Mouse (Mus musculus) forebrain, embryonic 13.5 days (tissue): ENCODE data around the gene Gucy2e. TPM values are rescaled to one million over a fixed set of nuclear protein-coding genes. Genes with fewer than 3 reads are reported as not detected.

Experiments
- ATAC-seq: fragments of 200-750 bp; cut with Nextera tagmentation; 2 replicates; pipeline ENCODE4 v1.8.0; 2017
- H3K27ac ChIP-seq: fragments of 300-500 bp; sonication (generic); 2 replicates; pipeline ENCODE4 v1.5.1; 2015; ENCODE audit warnings: inconsistent platforms, mild to moderate bottlenecking, moderate library complexity
- H3K27me3 ChIP-seq: fragments of 300-500 bp; sonication (generic); 2 replicates; pipeline ENCODE4 v1.6.1; 2015; ENCODE audit warnings: mild to moderate bottlenecking, inconsistent platforms
- H3K36me3 ChIP-seq: fragments of 300-500 bp; sonication (generic); 2 replicates; pipeline ENCODE4 v1.6.1; 2015; ENCODE audit warnings: mild to moderate bottlenecking, inconsistent platforms; ENCODE audit not compliant: poor library complexity, severe bottlenecking
- H3K4me1 ChIP-seq: fragments of 300-500 bp; sonication (generic); 2 replicates; pipeline ENCODE4 v1.6.1; 2015; ENCODE audit warnings: inconsistent platforms
- H3K4me2 ChIP-seq: fragments of 300-500 bp; sonication (generic); 2 replicates; pipeline ENCODE4 v1.6.1; 2015; ENCODE audit warnings: inconsistent platforms, mild to moderate bottlenecking, moderate library complexity
- H3K4me3 ChIP-seq: fragments of 300-500 bp; sonication (generic); 2 replicates; pipeline ENCODE4 v1.5.1; 2015; ENCODE audit warnings: mild to moderate bottlenecking, inconsistent platforms
- H3K9ac ChIP-seq: fragments of 300-500 bp; sonication (generic); 2 replicates; pipeline ENCODE4 v1.6.1; 2015; ENCODE audit warnings: mild to moderate bottlenecking, inconsistent platforms
- H3K9me3 ChIP-seq: fragments of 300-500 bp; sonication (generic); replicated peaks from 2 replicates; pipeline ENCODE4 v1.6.1; 2016; ENCODE audit warnings: inconsistent platforms
- WGBS: fragments of 180-500 bp; shearing (Covaris S2); methylation state at CpG from one replicate; pipeline ENCODE4 v1.1.7; 2015; 5-methylcytosine and 5-hydroxymethylcytosine counted together
- polyA plus RNA-seq: library from polyadenylated mRNA; unstranded; fragments of >200 nt; fragmentation: Nextera tagmentation; extraction: Ambion mirVana; gene quantifications from 2 replicates; pipeline ENCODE4 v1.2.1, GENCODE M21; 2015

Gene Gucy2e
- polyA plus RNA-seq, 1 experiment from 2014 or later = 0.18 TPM

GRCm38 (mm10) chr11:69235285-69236060 lies 1.4 kb downstream of the Gucy2e start:
- Histone ChIP-seq H3K9me3 (no peaks in the 10 kb centered on the region), H3K9ac (peak overlapping the region; percentile 65), H3K27me3 (peaks cover 46% of the 10 kb centered on the region), H3K4me2 (peak overlapping the region; percentile 71), H3K4me1 (peaks cover 17% of the 10 kb centered on the region), H3K4me3 (peak overlapping the region; percentile 48), H3K27ac (peak overlapping the region; percentile 57), H3K36me3 (no peaks in the 10 kb centered on the region)
- peak; percentile 96 for ATAC-seq
- WGBS = 1% methylated on average over 33 of the region's 33 CpGs

- H3K4me2 ChIP-seq = no peak overlapping the region
- H3K27me3 ChIP-seq = peaks cover 40% of the 10 kb centered on the region
- H3K4me3 ChIP-seq = no peak overlapping the region
- no peak overlapping the region for H3K9ac ChIP-seq
- no peaks in the 10 kb centered on the region for H3K36me3 ChIP-seq
- peaks cover 17% of the 10 kb centered on the region for H3K4me1 ChIP-seq
- no peak overlapping the region for H3K27ac ChIP-seq
- ATAC-seq = no peak
- WGBS = 75% methylated on average over 2 of the region's 2 CpGs
- H3K9me3 ChIP-seq = no peaks in the 10 kb centered on the region
Measured at GRCm38 (mm10) chr11:69233141-69233540, 3.7 kb downstream of the Gucy2e start.

DNA sequence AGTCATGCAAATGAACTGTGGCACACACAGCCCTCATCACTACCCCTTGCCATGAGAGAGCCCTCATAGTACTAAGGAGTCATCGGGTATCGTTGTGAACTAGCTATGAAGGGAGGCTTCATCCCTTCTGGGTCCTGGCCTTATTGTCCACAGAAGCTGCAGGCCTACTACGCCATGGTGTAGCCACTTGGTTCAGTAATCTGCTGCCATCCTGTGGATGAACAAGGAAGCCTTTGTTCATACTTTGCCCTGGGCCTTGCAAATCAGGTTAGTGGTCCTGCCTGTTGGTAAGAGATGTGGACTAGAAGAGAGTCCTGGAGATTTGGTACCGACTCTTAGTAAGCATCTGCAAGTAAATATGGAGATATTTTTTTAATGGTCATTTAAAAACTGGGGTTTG lies 6.4 kb downstream of the Gucy2e start:
- no peak for ATAC-seq
- Histone ChIP-seq H3K9me3 (no peaks in the 10 kb centered on the region), H3K4me2 (no peak overlapping the region), H3K36me3 (no peaks in the 10 kb centered on the region), H3K27ac (no peak overlapping the region), H3K9ac (no peak overlapping the region), H3K4me1 (peaks cover 5% of the 10 kb centered on the region; the same call in 1 of the 2 replicates), H3K27me3 (peaks cover 14% of the 10 kb centered on the region), H3K4me3 (no peak overlapping the region)
- WGBS = 78% methylated on average over 4 of the region's 4 CpGs

DNA sequence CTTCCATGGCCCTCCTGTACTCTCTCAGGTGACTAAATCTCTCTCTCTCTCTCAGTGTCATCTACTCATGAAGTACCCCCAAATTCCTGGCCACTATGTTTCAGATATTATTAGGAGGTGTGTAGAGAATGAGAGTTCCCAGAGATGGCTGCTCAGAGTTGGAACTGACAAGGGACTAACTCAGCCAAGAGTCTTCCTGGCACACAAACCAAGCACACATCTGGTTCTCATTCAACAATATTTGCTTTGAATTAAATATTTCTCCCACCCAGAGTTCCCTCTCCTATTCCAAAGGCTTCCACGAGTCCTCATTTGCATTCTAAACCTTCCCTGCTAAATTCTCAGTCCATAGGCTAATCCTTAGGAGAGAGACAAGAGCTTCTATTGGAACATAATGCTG lies 11.1 kb downstream of the Gucy2e start:
- H3K4me2 ChIP-seq = no peak overlapping the region
- no peak for ATAC-seq
- H3K27ac ChIP-seq = no peak overlapping the region
- no peak overlapping the region for H3K4me3 ChIP-seq
- WGBS = 89% methylated on average over 1 of the region's 1 CpGs
- H3K9ac ChIP-seq = no peak overlapping the region
- no peaks in the 10 kb centered on the region; the same call in 1 of the 2 replicates for H3K27me3 ChIP-seq
- no peaks in the 10 kb centered on the region; the same call in 1 of the 2 replicates for H3K9me3 ChIP-seq
- H3K36me3 ChIP-seq = no peaks in the 10 kb centered on the region
- H3K4me1 ChIP-seq = no peaks in the 10 kb centered on the region

DNA sequence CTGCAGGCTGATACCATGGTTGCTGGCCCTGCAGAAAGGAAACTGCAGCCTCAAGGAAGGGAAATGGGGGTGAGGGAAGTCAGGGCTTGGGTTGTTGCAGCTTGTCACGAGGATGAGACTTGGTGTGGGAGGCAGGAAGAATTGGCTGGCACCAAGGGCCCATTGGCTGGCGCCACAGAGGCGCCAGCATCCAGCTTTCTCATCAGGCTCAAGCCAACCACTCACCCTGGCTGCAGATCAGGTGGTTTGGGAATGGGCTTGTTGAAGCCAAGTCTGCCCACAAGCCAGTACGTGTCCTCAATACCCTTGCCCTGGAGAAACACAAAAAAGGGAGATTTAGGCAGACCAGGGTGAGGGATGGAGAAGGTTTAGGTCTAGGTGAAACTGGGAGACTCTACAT lies 13.7 kb downstream of the Gucy2e start:
- Histone ChIP-seq H3K9me3 (no peaks in the 10 kb centered on the region; the same call in 1 of the 2 replicates), H3K4me1 (no peaks in the 10 kb centered on the region), H3K4me3 (no peak overlapping the region), H3K4me2 (no peak overlapping the region), H3K36me3 (no peaks in the 10 kb centered on the region), H3K9ac (no peak overlapping the region), H3K27ac (no peak overlapping the region), H3K27me3 (no peaks in the 10 kb centered on the region)
- ATAC-seq = no peak
- WGBS = 75% methylated on average over 4 of the region's 4 CpGs

- no peaks in the 10 kb centered on the region for H3K4me1 ChIP-seq
- no peak overlapping the region for H3K4me3 ChIP-seq
- no peak overlapping the region for H3K27ac ChIP-seq
- no peaks in the 10 kb centered on the region for H3K36me3 ChIP-seq
- no peak overlapping the region for H3K4me2 ChIP-seq
- WGBS = 78% methylated on average over 4 of the region's 4 CpGs
- ATAC-seq = no peak
- H3K9me3 ChIP-seq = no peaks in the 10 kb centered on the region; the same call in 1 of the 2 replicates
- no peak overlapping the region for H3K9ac ChIP-seq
- no peaks in the 10 kb centered on the region for H3K27me3 ChIP-seq
Measured at GRCm38 (mm10) chr11:69221070-69221469, 15.8 kb downstream of the Gucy2e start.

GRCm38 (mm10) chr11:69218661-69219060 lies 18.2 kb downstream of the Gucy2e start:
- Histone ChIP-seq H3K4me1 (no peaks in the 10 kb centered on the region), H3K27ac (no peak overlapping the region), H3K4me2 (no peak overlapping the region), H3K4me3 (no peak overlapping the region), H3K36me3 (no peaks in the 10 kb centered on the region), H3K9ac (no peak overlapping the region), H3K27me3 (no peaks in the 10 kb centered on the region), H3K9me3 (no peaks in the 10 kb centered on the region; the same call in 1 of the 2 replicates)
- 74% methylated on average over 2 of the region's 2 CpGs for WGBS
- no peak for ATAC-seq

GRCm38 (mm10) chr11:69217411-69217810 lies 19.4 kb downstream of the Gucy2e start:
- 89% methylated on average over 5 of the region's 5 CpGs for WGBS

GRCm38 (mm10) chr11:69211431-69211830 lies 25.4 kb downstream of the Gucy2e start:
- Histone ChIP-seq H3K9me3 (no peaks in the 10 kb centered on the region), H3K27me3 (no peaks in the 10 kb centered on the region), H3K27ac (no peak overlapping the region), H3K36me3 (no peaks in the 10 kb centered on the region), H3K4me3 (peak overlapping the region; percentile 15), H3K4me1 (no peaks in the 10 kb centered on the region), H3K4me2 (peak overlapping the region; percentile 45), H3K9ac (no peak overlapping the region)
- no peak for ATAC-seq
- WGBS = 38% methylated on average over 2 of the region's 2 CpGs

More at GRCm38 (mm10) chr11:69217411-69217810, 19.4 kb downstream of the Gucy2e start:
- Histone ChIP-seq H3K9ac (no peak overlapping the region), H3K4me2 (no peak overlapping the region), H3K36me3 (no peaks in the 10 kb centered on the region), H3K4me3 (no peak overlapping the region), H3K4me1 (no peaks in the 10 kb centered on the region), H3K27ac (no peak overlapping the region), H3K9me3 (no peaks in the 10 kb centered on the region), H3K27me3 (no peaks in the 10 kb centered on the region)
- no peak for ATAC-seq

DNA sequence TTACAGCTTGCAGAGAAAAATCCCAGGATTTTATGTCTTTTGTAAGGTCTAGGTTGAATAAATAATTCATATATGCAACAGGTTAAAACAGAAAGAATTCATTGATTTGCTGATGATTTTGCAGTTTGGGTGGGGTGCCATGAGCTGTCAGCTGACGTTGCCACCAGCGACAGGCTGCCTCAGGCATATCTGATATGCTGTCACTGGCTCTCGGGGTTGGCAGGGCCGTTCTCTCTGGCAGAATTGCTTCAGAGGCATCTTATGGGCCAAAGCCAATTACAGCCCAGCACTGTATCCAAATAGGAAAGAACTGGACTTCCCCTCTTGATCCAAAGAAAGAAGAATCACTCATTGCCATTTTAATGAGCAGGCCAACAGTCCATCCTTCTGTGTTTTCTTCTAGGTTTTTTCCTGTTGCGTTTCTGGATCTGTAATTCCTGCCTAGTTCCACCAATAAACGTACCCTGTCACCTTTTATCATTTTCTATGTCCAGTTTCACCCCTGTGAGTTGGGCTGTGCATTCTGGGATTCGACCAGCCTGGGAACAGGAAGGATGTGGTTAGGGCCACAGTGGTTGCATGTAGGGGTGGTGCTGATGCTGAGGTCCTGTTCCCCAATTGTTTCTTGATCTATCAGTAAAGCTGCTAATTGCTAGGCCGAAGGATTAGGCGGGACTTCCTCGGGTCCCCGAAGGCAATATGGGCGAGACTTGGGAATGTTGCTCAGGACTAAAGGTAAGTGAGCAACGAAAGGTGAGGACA lies 34.2 kb downstream of the Gucy2e start:
- Histone ChIP-seq H3K9ac (no peak overlapping the region), H3K27ac (no peak overlapping the region), H3K4me2 (no peak overlapping the region), H3K4me3 (no peak overlapping the region), H3K36me3 (no peaks in the 10 kb centered on the region), H3K9me3 (no peaks in the 10 kb centered on the region), H3K4me1 (peaks cover 1% of the 10 kb centered on the region), H3K27me3 (peaks cover 15% of the 10 kb centered on the region)
- whole genome bisulfite sequencing = 85% methylated on average over 13 of the region's 13 CpGs
- no peak for ATAC-seq

DNA sequence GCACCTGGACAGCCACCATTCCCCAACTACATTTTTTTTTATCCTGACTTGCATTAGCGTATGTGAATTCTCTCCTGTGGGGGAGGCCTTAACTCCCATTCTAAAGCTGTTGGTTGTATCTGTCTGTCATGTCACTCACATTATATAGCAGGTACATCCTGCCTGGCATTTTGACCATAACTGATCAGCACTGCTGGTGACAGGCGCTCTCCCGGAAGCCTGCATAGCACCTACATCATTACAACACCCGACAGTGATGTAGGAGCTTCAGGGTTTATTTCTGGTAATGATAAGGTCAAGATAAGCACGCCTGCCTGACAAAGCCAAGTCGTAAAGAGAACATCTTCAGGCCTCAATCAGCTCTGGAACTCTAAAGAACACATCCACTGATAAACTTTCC lies 36.6 kb downstream of the Gucy2e start:
- Histone ChIP-seq H3K9me3 (no peaks in the 10 kb centered on the region), H3K27me3 (peaks cover 37% of the 10 kb centered on the region), H3K9ac (no peak overlapping the region), H3K4me3 (no peak overlapping the region), H3K27ac (no peak overlapping the region), H3K4me2 (no peak overlapping the region), H3K4me1 (peaks cover 11% of the 10 kb centered on the region), H3K36me3 (no peaks in the 10 kb centered on the region)
- no peak for ATAC-seq
- WGBS = 85% methylated on average over 6 of the region's 6 CpGs

DNA sequence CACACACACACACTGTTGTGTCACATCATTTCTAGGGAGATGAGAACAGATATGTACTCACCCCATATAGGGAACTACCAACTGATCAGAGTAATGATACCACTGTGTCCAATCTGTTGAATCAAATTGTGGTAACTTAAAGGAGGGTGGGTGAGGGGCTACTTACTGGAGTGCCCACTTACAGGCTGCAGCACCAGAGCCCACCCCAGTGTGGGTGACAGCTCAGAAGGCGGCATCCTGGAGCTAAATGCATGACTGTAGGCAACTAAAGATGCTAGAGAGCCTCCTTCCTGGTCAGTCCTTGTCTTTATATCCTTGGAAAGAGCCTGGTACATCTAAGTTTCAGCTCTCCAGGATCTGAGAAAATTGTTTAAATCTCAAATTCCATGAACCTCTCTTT lies 37.6 kb downstream of the Gucy2e start:
- no peaks in the 10 kb centered on the region for H3K36me3 ChIP-seq
- H3K4me3 ChIP-seq = no peak overlapping the region
- no peak overlapping the region for H3K9ac ChIP-seq
- no peaks in the 10 kb centered on the region for H3K9me3 ChIP-seq
- WGBS = 88% methylated on average over 1 of the region's 1 CpGs
- H3K4me2 ChIP-seq = no peak overlapping the region
- peaks cover 11% of the 10 kb centered on the region for H3K4me1 ChIP-seq
- H3K27ac ChIP-seq = no peak overlapping the region
- H3K27me3 ChIP-seq = peaks cover 38% of the 10 kb centered on the region
- no peak for ATAC-seq
